10 mouse cellular contexts compared by ENCODE assay signal in the genomic region with DNA sequence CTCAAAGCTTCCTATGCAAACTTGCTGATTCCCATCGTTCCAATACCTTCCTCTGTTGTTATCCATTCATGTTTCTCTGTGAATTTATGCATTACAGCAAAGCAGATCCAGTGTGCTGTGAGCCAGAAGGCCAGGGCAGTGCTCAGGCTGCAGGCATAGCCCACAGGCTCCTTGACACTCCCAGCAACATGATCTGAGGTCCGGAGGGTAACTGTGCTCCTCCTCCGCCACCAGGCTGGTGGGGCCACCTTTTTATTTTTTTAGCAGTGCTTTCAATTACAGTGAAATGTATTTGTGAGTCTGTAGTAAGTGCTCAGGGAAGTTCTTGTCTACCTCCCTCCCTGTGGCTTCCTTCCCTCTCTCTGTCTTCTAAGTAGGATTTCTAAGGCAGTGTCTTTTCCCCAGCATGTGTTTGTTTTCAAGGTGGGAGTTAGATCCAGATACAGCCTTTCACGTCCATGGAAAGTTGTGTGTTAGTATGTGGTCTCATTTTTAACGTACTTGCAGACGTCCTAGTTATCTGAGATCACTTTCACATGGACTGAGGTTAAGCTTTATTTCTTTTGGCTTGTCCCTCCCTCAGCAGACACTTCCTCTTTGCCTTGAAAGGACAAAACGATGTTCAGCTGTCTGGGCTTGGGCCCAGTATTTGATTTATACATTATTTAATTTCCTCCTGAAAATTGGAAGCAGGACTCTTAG.
DNase-seq lines count a peak whose midpoint lies in the region; ATAC-seq and TF ChIP-seq lines count a peak whose summit lies in the region.
"Had no signal": no experiment of that assay in that cellular context is flagged by ENCODE, and none has a peak within 500 bp of the region (broad histone marks: within the 10 kb centered on the region; RNA-seq: fewer than 3 reads in every experiment).

No protein-coding gene starts in this region.

- H3K27me3 ChIP-seq in heart, postnatal 0 days (ENCODE audit: control insufficient read depth, insufficient read depth, low read length) = no peaks in the 10 kb centered on the region
- no peaks in the 10 kb centered on the region for H3K27me3 ChIP-seq in limb, embryonic 14.5 days (ENCODE audit: control insufficient read depth, insufficient read depth, low read length)

- 41% methylated on average over 7 of the region's 7 CpGs for WGBS in heart, postnatal 0 days
- 22% methylated on average over 7 of the region's 7 CpGs for WGBS in limb, embryonic 14.5 days

- TF ChIP-seq CTCF in heart, postnatal 0 days (IDR thresholded peaks at IDR 0.05; ENCODE audit: low read depth) = no peak

- TF ChIP-seq POLR2A in limb, embryonic 14.5 days (IDR thresholded peaks at IDR 0.05; ENCODE audit: borderline replicate concordance, extremely low read depth, insufficient read depth, insufficient read length) = no peak

- H3K27ac ChIP-seq in heart, postnatal 0 days (ENCODE audit: low read depth) = peak overlapping the region; percentile 70
- H3K27ac ChIP-seq in limb, embryonic 14.5 days (replicated peaks; ENCODE audit: low read depth, low read length) = peak overlapping the region; percentile 62

- TF ChIP-seq EP300 in heart, postnatal 0 days (IDR thresholded peaks at IDR 0.05; ENCODE audit: low read depth) = no peak

- peaks cover 13% of the 10 kb centered on the region; the same call in 1 of the 2 replicates for H3K4me1 ChIP-seq in heart, postnatal 0 days (ENCODE audit: control insufficient read depth, insufficient read depth)
- H3K4me1 ChIP-seq in limb, embryonic 14.5 days (ENCODE audit: control insufficient read depth, insufficient read depth, low read length) = peaks cover 16% of the 10 kb centered on the region

- DNase-seq in adrenal gland, postnatal 14 days = peak; percentile 21
- no peak for DNase-seq in adrenal gland, adult 18-20 months (ENCODE audit: low spot score in 2 of 2)
- peak; percentile 72 for DNase-seq in NIH3T3 (ENCODE audit: low read depth)
- peak; percentile 54 for DNase-seq in heart, postnatal 0 days (ENCODE audit: low spot score)
- peak; percentile 77 for DNase-seq in limb, embryonic 14.5 days (ENCODE audit: low spot score)
- DNase-seq in right cerebral cortex, postnatal 10 days (ENCODE audit: low spot score in 2 of 2) = no peak
- no peak for DNase-seq in retina, embryonic 14.5 days (ENCODE audit: low spot score)
- no peak for DNase-seq in gastrocnemius, postnatal 4 days (ENCODE audit: low spot score in 2 of 2)
- DNase-seq: adrenal gland, adult 2 months had no signal

- no peaks in the 10 kb centered on the region for H3K36me3 ChIP-seq in heart, postnatal 0 days (replicated peaks; ENCODE audit: control insufficient read depth, insufficient read depth, low read length)
- H3K36me3 ChIP-seq in limb, embryonic 14.5 days (ENCODE audit: control insufficient read depth, insufficient read depth, low read length) = peaks cover 5% of the 10 kb centered on the region; the same call in 1 of the 2 replicates

- no peaks in the 10 kb centered on the region for H3K9me3 ChIP-seq in heart, postnatal 0 days (replicated peaks; ENCODE audit: control insufficient read depth, low read length)
- H3K9me3 ChIP-seq in limb, embryonic 14.5 days (ENCODE audit: control insufficient read depth, low read length) = no peaks in the 10 kb centered on the region

- no peak overlapping the region for H3K4me2 ChIP-seq in heart, postnatal 0 days (ENCODE audit: low read depth, low read length)
- no peak overlapping the region for H3K4me2 ChIP-seq in limb, embryonic 14.5 days (replicated peaks; ENCODE audit: low read depth, low read length, severe bottlenecking)

- no peak overlapping the region for H3K4me3 ChIP-seq in heart, postnatal 0 days (ENCODE audit: low read depth, low read length)
- no peak overlapping the region for H3K4me3 ChIP-seq in limb, embryonic 14.5 days (replicated peaks; ENCODE audit: low read length)

- peak; percentile 33; the same call in 1 of the 2 replicates for ATAC-seq in heart, postnatal 0 days (ENCODE audit: insufficient read depth, low read depth)
- peak; percentile 73 for ATAC-seq in limb, embryonic 14.5 days (ENCODE audit: low FRiP score, low read depth)
- ATAC-seq: forebrain, embryonic 16.5 days had no signal

- no peak overlapping the region for H3K9ac ChIP-seq in heart, postnatal 0 days (replicated peaks; ENCODE audit: low read depth, low read length)
- H3K9ac ChIP-seq in limb, embryonic 14.5 days (ENCODE audit: low read depth, low read length, severe bottlenecking) = no peak overlapping the region

Comparison
In these comparisons a context has a peak if more than half of its experiments do, and no peak if none do; other contexts are left out.
1. DNase-seq: peak in adrenal gland, postnatal 14 days (single experiment), NIH3T3 (single experiment), heart, postnatal 0 days (single experiment) and limb, embryonic 14.5 days (single experiment); none in adrenal gland, adult 18-20 months (0 of 2), right cerebral cortex, postnatal 10 days (0 of 2), retina, embryonic 14.5 days (single experiment) and gastrocnemius, postnatal 4 days (0 of 2).